Mouse (Mus musculus): ENCODE data around the gene Gc. TPM values are rescaled to one million over a fixed set of nuclear protein-coding genes. Genes with fewer than 3 reads are reported as not detected.

The Gc gene
- polyA plus RNA-seq, 1 experiment from 2014 or later = 0.64 TPM

- Histone ChIP-seq H3K9me3 (replicated peaks; ENCODE audit: control insufficient read depth, low read length) (no peaks in the 10 kb centered on the region), H3K4me3 (ENCODE audit: low read depth, low read length) (no peak overlapping the region), H3K9ac (ENCODE audit: low read depth, low read length) (no peak overlapping the region), H3K27ac (ENCODE audit: low read depth, low read length) (no peak overlapping the region), H3K36me3 (ENCODE audit: control insufficient read depth, insufficient read depth, low read length) (no peaks in the 10 kb centered on the region), H3K4me1 (ENCODE audit: control insufficient read depth, insufficient read depth, low read length) (no peaks in the 10 kb centered on the region; the same call in 1 of the 2 replicates), H3K27me3 (ENCODE audit: control insufficient read depth, insufficient read depth, low read length) (no peaks in the 10 kb centered on the region), H3K4me2 (no peak overlapping the region)
- 77% methylated on average over 2 of the region's 2 CpGs for WGBS (ENCODE audit: insufficient replicate concordance)
- ATAC-seq (replicated peaks; ENCODE audit: insufficient number of reproducible peaks, low FRiP score, low TSS enrichment) = no peak
Observed at GRCm38 (mm10) chr5:89458987-89459386, 1.3 kb upstream of the Gc start.

- H3K27ac ChIP-seq (ENCODE audit: low read depth, low read length) = no peak overlapping the region
Observed at GRCm38 (mm10) chr5:89455526-89455925, 2.2 kb downstream of the Gc start.

GRCm38 (mm10) chr5:89450798-89451197 is 6.9 kb downstream of the Gc start:
- H3K4me3 ChIP-seq (ENCODE audit: low read depth, low read length) = no peak overlapping the region
- no peak overlapping the region for H3K27ac ChIP-seq (ENCODE audit: low read depth, low read length)
- no peak overlapping the region for H3K9ac ChIP-seq (ENCODE audit: low read depth, low read length)
- H3K4me1 ChIP-seq (ENCODE audit: control insufficient read depth, insufficient read depth, low read length) = no peaks in the 10 kb centered on the region
- ATAC-seq (replicated peaks; ENCODE audit: insufficient number of reproducible peaks, low FRiP score, low TSS enrichment) = no peak
- no peaks in the 10 kb centered on the region for H3K9me3 ChIP-seq (replicated peaks; ENCODE audit: control insufficient read depth, low read length)
- no peak overlapping the region for H3K4me2 ChIP-seq
- no peaks in the 10 kb centered on the region for H3K36me3 ChIP-seq (ENCODE audit: control insufficient read depth, insufficient read depth, low read length)
- H3K27me3 ChIP-seq (ENCODE audit: control insufficient read depth, insufficient read depth, low read length) = no peaks in the 10 kb centered on the region

More at GRCm38 (mm10) chr5:89455526-89455925, 2.2 kb downstream of the Gc start:
- H3K36me3 ChIP-seq (ENCODE audit: control insufficient read depth, insufficient read depth, low read length) = no peaks in the 10 kb centered on the region
- no peak overlapping the region for H3K4me2 ChIP-seq
- 44% methylated on average over 8 of the region's 8 CpGs for WGBS (ENCODE audit: insufficient replicate concordance)
- no peak for ATAC-seq (replicated peaks; ENCODE audit: insufficient number of reproducible peaks, low FRiP score, low TSS enrichment)
- no peaks in the 10 kb centered on the region for H3K9me3 ChIP-seq (replicated peaks; ENCODE audit: control insufficient read depth, low read length)
- H3K9ac ChIP-seq (ENCODE audit: low read depth, low read length) = no peak overlapping the region
- no peaks in the 10 kb centered on the region for H3K27me3 ChIP-seq (ENCODE audit: control insufficient read depth, insufficient read depth, low read length)
- no peaks in the 10 kb centered on the region for H3K4me1 ChIP-seq (ENCODE audit: control insufficient read depth, insufficient read depth, low read length)
- no peak overlapping the region for H3K4me3 ChIP-seq (ENCODE audit: low read depth, low read length)

- WGBS (ENCODE audit: insufficient replicate concordance) = 90% methylated on average over 9 of the region's 9 CpGs
- Histone ChIP-seq H3K9me3 (replicated peaks; ENCODE audit: control insufficient read depth, low read length) (no peaks in the 10 kb centered on the region), H3K27ac (ENCODE audit: low read depth, low read length) (no peak overlapping the region), H3K36me3 (ENCODE audit: control insufficient read depth, insufficient read depth, low read length) (no peaks in the 10 kb centered on the region), H3K4me3 (ENCODE audit: low read depth, low read length) (no peak overlapping the region), H3K9ac (ENCODE audit: low read depth, low read length) (no peak overlapping the region), H3K27me3 (ENCODE audit: control insufficient read depth, insufficient read depth, low read length) (no peaks in the 10 kb centered on the region), H3K4me1 (ENCODE audit: control insufficient read depth, insufficient read depth, low read length) (no peaks in the 10 kb centered on the region), H3K4me2 (no peak overlapping the region)
- ATAC-seq (replicated peaks; ENCODE audit: insufficient number of reproducible peaks, low FRiP score, low TSS enrichment) = no peak
Observed at GRCm38 (mm10) chr5:89449325-89449724, 8.4 kb downstream of the Gc start.

DNA sequence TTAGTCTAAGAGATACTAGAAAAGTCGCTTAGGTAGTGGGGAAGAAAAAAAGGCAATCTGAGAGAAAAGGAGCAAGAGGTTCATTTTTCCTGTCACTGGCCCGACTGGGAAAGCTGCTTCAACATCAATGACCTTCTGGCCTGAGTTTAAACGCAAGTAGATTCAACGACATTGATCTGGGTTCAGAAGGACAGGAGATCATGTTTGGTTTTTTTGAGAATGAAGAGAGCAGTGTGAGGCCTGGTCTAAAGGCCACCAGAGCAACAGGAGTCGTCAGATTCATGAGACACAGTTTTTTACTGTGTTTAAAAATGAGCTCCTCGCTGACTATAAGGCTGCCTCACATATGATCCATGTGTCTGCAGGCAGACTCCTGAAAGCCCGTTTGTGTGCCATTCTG is 9.7 kb downstream of the Gc start:
- Histone ChIP-seq H3K4me1 (ENCODE audit: control insufficient read depth, insufficient read depth, low read length) (no peaks in the 10 kb centered on the region), H3K36me3 (ENCODE audit: control insufficient read depth, insufficient read depth, low read length) (no peaks in the 10 kb centered on the region), H3K27me3 (ENCODE audit: control insufficient read depth, insufficient read depth, low read length) (no peaks in the 10 kb centered on the region), H3K4me2 (no peak overlapping the region), H3K27ac (ENCODE audit: low read depth, low read length) (no peak overlapping the region), H3K4me3 (ENCODE audit: low read depth, low read length) (no peak overlapping the region), H3K9ac (ENCODE audit: low read depth, low read length) (no peak overlapping the region), H3K9me3 (replicated peaks; ENCODE audit: control insufficient read depth, low read length) (no peaks in the 10 kb centered on the region)
- WGBS (ENCODE audit: insufficient replicate concordance) = 62% methylated on average over 7 of the region's 7 CpGs
- ATAC-seq (replicated peaks; ENCODE audit: insufficient number of reproducible peaks, low FRiP score, low TSS enrichment) = no peak

DNA sequence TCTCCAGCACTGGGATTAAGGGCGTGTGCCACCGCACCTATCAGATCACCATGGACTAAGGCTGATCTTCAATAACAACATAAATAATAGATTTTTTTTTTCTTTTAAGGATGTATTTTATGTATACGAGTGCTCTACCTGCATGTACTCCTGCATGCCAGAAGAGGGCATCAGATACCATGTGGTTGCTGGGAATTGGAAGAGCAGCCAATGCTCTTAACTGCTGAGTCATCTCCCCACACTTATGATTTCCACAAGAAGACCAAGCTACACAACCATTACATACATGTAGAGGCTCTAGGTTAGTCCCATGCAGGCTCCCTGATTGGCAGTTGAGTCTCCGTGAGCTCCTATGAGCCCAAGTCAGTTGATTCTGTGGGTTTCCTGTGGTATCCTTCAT is 13.3 kb downstream of the Gc start:
- Histone ChIP-seq H3K27me3 (ENCODE audit: control insufficient read depth, insufficient read depth, low read length) (no peaks in the 10 kb centered on the region), H3K4me1 (ENCODE audit: control insufficient read depth, insufficient read depth, low read length) (no peaks in the 10 kb centered on the region), H3K4me3 (ENCODE audit: low read depth, low read length) (no peak overlapping the region), H3K27ac (ENCODE audit: low read depth, low read length) (no peak overlapping the region), H3K9ac (ENCODE audit: low read depth, low read length) (no peak overlapping the region), H3K36me3 (ENCODE audit: control insufficient read depth, insufficient read depth, low read length) (no peaks in the 10 kb centered on the region), H3K4me2 (no peak overlapping the region), H3K9me3 (replicated peaks; ENCODE audit: control insufficient read depth, low read length) (no peaks in the 10 kb centered on the region)
- 81% methylated on average over 4 of the region's 4 CpGs for WGBS (ENCODE audit: insufficient replicate concordance)
- no peak for ATAC-seq (replicated peaks; ENCODE audit: insufficient number of reproducible peaks, low FRiP score, low TSS enrichment)

- WGBS (ENCODE audit: insufficient replicate concordance) = 47% methylated on average over 1 of the region's 1 CpGs
- no peak for ATAC-seq (replicated peaks; ENCODE audit: insufficient number of reproducible peaks, low FRiP score, low TSS enrichment)
- Histone ChIP-seq H3K4me1 (ENCODE audit: control insufficient read depth, insufficient read depth, low read length) (no peaks in the 10 kb centered on the region), H3K4me3 (ENCODE audit: low read depth, low read length) (no peak overlapping the region), H3K4me2 (no peak overlapping the region), H3K27ac (ENCODE audit: low read depth, low read length) (no peak overlapping the region), H3K36me3 (ENCODE audit: control insufficient read depth, insufficient read depth, low read length) (no peaks in the 10 kb centered on the region), H3K27me3 (ENCODE audit: control insufficient read depth, insufficient read depth, low read length) (no peaks in the 10 kb centered on the region), H3K9me3 (replicated peaks; ENCODE audit: control insufficient read depth, low read length) (no peaks in the 10 kb centered on the region), H3K9ac (ENCODE audit: low read depth, low read length) (no peak overlapping the region)
Observed at GRCm38 (mm10) chr5:89411536-89411935, 46.2 kb downstream of the Gc start.

DNA sequence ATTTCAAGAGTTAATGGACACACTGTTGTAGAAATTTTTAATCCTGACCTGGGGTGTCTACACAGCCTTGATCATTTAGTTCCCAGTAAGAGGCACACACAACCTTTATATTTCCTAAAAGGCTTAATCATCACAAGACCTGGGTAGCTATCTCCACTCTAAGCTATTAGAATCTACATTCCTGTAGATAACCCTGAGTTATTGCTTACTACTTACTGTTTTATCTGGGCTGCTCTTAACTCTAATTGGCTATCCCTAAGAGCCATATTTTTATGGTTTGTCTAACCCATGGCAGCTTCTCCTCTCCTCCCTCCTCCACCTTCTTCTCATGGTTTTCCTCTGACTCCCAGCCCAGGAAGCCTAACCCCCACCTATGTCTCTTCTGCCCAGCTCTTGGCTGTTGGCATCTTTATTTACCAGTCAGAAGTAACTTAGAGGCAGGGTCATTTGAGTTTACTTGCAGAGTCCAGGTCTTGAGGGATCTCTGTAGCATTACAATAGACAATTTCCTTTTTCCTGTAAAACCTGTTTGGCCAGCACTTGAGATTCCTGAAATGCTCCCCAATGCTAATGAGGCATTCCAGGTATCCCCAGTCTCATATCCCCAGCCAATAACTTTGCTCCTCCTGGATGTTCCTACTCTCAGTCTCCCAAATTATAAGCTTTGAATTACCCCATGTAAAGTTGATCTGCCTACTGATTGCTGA is 50.2 kb downstream of the Gc start:
- Histone ChIP-seq H3K36me3 (ENCODE audit: control insufficient read depth, insufficient read depth, low read length) (no peaks in the 10 kb centered on the region), H3K4me3 (ENCODE audit: low read depth, low read length) (no peak overlapping the region), H3K9ac (ENCODE audit: low read depth, low read length) (no peak overlapping the region), H3K4me1 (ENCODE audit: control insufficient read depth, insufficient read depth, low read length) (no peaks in the 10 kb centered on the region), H3K4me2 (no peak overlapping the region), H3K27me3 (ENCODE audit: control insufficient read depth, insufficient read depth, low read length) (no peaks in the 10 kb centered on the region), H3K9me3 (replicated peaks; ENCODE audit: control insufficient read depth, low read length) (no peaks in the 10 kb centered on the region), H3K27ac (ENCODE audit: low read depth, low read length) (no peak overlapping the region)
- ATAC-seq (replicated peaks; ENCODE audit: insufficient number of reproducible peaks, low FRiP score, low TSS enrichment) = no peak

DNA sequence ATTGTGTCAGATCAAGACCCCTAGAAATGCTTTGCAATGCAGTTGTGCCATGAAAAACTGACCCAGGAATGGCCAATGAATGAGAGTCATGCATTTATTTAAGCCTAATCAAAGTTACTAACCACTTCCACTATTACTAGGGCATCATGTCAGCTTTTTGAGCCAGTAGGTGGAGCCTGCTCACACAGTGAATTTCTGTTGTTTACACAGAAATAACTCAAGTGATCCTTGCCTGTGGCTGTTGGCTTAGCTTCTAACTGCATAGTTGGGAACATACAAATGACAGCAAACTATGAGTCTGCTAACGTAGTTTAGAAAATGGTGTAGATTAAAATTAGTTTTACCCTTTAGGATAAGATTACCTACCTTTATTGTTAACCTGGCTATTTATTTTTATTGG is 52.6 kb downstream of the Gc start:
- Histone ChIP-seq H3K36me3 (ENCODE audit: control insufficient read depth, insufficient read depth, low read length) (no peaks in the 10 kb centered on the region), H3K4me2 (no peak overlapping the region), H3K9ac (ENCODE audit: low read depth, low read length) (no peak overlapping the region), H3K4me1 (ENCODE audit: control insufficient read depth, insufficient read depth, low read length) (no peaks in the 10 kb centered on the region), H3K27ac (ENCODE audit: low read depth, low read length) (no peak overlapping the region), H3K27me3 (ENCODE audit: control insufficient read depth, insufficient read depth, low read length) (no peaks in the 10 kb centered on the region), H3K4me3 (ENCODE audit: low read depth, low read length) (no peak overlapping the region), H3K9me3 (replicated peaks; ENCODE audit: control insufficient read depth, low read length) (no peaks in the 10 kb centered on the region)
- no peak for ATAC-seq (replicated peaks; ENCODE audit: insufficient number of reproducible peaks, low FRiP score, low TSS enrichment)
- 67% methylated on average over 1 of the region's 1 CpGs for WGBS (ENCODE audit: insufficient replicate concordance)
